Mouse (Mus musculus): ENCODE results near the gene Agap1.

Agap1 gene

DNA sequence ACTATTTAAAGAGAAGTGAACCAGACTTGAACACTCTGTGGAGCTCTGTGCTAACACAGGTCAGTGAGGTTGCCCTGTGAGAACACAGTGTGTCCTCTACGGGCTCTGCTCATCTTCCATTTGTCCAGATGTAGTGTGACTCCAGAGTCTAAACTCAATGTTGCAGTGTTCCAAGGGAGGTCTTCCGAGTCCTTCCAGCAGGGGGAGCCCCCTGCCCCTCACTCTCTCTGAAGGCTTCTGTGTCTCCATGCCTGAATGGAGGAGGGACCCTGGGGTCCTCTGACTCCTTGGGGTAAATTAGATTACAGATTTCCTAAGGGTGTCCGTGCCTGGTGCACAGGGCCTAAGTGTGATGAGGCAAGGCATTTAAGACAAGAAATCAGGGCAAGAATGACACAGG is 302.9 kb downstream of the Agap1 start:
- DNase-seq (ENCODE audit: low spot score in 2 of 2), result no peak

DNA sequence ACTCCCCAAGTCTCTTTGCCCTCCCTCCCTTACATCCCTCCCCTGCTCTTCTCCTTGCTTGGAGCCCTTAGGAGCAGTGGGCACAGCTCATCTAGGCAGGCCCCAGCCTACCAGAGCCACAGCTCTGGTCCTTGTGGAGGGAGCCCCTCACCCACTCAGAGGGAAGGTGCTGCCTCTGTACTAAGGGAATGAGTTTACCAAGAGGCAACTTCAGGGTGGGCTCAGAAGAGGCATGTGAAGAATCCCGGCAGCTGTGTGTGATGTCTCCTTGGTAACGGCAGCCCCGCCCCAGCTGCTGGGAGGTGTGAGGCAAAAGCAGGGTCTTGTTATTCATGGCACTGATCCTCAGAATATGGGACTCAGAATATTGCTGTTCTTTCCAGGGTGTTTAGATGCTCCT is 309.3 kb downstream of the Agap1 start:
- no peak for DNase-seq (ENCODE audit: low spot score in 2 of 2)

DNA sequence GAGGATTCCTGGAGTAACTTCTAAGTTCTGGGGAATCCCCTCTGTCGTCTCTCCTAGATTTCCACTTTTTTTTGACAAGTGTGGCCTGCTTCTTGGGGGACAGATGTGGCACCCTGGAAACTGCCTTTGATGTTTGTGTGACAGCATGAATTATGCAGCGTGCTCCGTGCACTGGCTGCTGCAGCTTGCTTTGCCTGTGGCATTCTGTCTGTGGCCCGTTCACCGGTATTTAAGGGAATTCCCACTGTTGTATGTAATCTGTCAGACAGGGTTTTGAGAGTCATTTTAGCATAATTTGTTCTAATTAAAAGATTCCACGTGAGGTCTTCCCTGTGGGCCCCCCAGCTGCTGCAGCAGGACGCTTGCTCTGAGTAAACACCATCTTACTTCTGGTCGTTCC is 312.3 kb downstream of the Agap1 start:
- DNase-seq (ENCODE audit: low spot score in 2 of 2), result no peak

DNA sequence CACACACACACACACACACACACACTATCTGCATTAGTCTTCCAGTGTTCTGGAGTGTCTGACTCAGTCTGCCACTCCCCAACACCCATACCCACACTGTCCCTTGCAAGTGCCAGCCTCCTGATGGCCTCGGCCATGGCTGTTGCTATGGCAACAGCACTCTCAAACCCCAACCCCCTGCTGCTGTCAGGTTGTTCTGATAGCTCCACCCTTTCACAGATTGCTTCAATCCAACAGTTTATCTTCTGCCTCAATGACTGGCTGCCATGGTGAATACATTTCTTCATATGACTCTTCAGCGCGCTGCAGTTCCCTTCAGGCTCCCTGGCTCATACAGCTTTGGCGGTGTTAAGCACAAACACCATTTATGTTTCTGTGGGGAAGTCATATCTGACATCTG is 315.0 kb downstream of the Agap1 start:
- DNase-seq (ENCODE audit: low spot score in 2 of 2), result no peak

DNA sequence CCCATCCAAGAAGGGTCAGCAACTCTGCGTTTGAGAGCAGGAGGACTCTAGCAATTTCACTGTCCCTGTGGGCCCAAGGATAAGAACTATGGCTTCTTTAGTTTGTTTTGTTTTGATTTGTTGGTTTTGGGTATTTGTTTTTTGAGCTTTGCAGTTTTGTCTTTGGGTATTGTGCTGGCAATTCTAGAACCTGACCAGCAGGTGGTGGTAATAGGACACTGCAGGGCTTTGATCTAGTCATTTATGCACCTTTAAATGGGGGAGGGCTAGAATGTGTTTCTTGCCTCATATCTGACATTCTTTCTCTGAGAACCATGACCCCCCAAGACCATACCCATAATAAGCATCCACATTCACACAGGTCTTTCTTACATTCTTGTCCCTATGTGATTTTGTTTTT is 315.7 kb downstream of the Agap1 start:
- no peak for DNase-seq (ENCODE audit: low spot score in 2 of 2)

DNA sequence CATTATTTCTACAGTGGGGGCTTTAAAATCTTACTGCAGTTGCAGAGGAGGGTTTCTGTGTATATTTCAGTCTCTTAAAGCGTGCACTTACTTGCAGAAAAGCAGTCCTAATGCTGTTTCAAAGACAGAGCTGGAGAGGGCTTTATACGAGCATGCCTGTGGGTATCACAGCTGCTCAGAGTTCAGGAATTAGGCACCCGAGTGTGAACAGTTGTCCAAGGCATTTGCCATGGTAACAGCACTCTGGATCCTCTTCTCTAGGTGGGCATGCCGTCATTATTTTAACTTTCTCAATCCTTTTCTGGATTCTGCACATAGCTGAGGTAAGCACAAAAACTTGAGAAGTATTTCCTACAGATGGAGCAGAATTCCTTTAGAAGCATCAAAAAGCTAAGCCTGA is 321.1 kb downstream of the Agap1 start:
- DNase-seq (ENCODE audit: low spot score in 2 of 2), result no peak

DNA sequence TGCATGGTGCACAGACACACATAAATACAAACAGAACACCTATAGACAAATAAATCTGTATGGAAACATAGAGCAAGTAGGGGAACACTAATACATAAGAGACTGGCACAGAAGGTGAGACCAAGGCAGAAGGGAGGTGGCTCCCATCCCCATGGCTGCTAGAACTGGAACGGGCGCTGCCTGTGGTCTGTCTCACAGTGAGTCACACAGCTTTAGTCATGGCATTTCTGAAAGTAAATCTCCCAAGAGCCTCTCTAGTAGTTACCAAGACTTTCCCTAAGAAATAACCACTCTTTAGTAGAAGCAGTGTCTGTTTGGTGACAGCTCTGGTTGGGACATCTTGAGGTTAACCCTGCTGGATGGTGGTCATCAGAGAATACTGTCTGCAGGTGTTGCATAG is 326.1 kb downstream of the Agap1 start:
- no peak for DNase-seq (ENCODE audit: low spot score in 2 of 2)

DNA sequence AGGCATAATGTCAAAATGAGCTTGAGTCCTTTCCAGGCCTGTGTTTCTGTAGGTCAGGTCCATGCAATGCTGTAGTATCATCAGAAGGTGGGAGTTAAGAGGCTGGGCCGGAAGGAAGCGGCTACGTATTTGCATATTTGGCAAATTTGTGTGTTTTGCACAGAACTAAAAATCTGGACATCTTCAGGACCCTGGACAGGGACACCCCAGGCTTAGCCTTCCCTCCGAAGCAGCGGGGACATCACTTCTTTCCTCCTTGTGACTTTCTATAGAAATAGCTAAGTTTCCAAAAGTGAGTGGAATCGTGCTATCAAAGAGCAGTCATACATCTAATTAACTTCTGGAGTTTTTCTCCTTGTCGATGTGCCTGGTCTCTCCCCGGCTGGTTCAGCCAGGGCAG is 327.3 kb downstream of the Agap1 start:
- DNase-seq (ENCODE audit: low spot score in 2 of 2), result no peak

DNA sequence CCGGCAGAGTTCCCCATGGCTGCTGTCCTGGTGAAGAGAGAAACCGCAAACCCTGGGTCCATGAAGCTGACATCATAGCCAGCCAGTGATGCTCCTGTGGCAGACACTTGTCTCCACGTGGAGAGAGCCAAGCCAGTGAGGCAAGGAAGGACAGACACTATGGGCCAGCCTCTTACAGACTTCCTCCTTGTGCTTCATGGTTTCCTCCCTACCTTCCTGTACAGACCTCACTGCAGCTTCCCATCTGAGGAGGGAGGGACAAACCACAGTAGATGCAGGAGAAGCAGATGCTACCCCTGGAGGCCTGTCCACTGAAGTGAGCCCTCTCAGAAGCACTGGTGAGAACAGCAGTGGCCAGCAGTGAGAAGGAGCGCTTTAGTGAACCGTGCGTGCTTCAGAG is 332.2 kb downstream of the Agap1 start:
- no peak for DNase-seq (ENCODE audit: low spot score in 2 of 2)

DNA sequence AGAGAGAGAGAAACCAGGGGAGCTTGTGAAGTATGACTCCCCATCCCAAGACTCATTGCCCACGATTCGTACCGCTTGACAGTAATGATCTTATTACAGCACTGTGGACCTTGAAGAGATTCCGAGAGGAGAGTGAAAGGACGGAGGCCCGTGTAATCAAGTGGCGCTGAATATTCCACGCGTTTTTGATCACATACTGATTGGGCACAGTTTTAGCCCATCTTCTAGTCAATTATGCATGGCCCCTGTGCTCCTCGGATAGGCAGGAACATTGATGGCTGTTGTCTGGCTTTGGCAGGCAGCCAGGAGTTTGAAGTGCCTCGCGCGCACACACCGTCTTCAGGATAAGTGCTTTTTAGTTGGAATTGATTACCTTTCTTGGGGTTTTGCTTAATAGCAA is 344.1 kb downstream of the Agap1 start:
- DNase-seq (ENCODE audit: low spot score in 2 of 2), result no peak

DNA sequence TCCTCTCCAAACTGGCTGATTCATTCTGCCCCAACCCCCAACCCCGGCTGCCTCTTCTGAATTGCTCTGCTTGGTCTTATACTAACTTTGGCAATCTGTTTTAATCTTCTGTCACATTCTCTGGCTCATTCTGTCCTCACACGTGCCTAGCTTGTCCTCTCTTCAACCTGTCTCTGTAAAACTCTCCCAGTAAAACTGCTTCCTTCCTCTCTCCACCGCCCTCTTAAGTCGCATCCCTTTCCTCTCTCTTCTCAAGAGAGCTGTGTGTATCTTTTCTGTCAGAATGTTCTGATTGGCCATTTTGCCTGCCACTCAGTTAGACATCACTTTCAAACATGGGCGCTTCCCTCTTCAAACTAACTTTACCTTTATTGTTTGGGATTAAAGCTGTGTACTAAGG is 346.9 kb downstream of the Agap1 start:
- no peak for DNase-seq (ENCODE audit: low spot score in 2 of 2)

DNA sequence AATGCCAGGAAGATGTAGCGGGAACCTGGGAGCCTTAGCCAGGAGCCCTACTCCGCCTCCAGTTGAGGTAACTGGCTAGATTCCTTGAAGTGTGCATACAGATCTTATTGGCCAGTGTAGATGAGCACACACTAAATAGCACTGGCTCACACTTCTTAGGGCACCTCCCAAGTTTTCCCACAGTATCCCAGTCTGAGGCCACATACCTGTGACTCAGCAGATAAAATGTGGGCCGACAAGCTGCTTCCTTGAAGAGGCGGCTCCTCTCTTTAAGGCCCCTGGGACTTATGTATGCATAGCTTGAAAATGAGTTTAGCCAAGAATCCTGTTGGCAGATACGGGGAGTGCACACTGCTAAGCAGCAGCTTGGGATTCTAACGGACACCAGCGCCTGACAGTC is 350.4 kb downstream of the Agap1 start:
- DNase-seq (ENCODE audit: low spot score in 2 of 2), result no peak

DNA sequence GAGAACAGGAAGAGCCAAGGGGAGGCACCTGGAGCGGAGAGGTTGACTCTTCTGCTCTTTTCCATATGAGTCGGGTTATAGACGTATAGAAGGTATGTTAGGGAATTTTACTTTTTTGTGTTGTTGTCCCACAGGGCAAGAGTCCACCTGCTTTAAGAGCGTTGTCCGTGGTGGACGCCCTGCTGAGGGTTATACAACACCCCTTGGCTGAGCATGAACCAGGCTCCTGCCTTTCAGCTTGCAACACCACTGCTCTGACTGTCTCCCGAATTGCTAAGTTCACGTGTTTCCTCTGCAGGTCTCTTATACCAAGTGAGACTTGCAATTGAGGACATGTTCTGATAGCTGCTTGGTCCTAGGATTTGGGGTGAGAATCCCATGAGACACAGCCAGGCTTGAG is 358.2 kb downstream of the Agap1 start:
- DNase-seq (ENCODE audit: low spot score in 2 of 2), result no peak

DNA sequence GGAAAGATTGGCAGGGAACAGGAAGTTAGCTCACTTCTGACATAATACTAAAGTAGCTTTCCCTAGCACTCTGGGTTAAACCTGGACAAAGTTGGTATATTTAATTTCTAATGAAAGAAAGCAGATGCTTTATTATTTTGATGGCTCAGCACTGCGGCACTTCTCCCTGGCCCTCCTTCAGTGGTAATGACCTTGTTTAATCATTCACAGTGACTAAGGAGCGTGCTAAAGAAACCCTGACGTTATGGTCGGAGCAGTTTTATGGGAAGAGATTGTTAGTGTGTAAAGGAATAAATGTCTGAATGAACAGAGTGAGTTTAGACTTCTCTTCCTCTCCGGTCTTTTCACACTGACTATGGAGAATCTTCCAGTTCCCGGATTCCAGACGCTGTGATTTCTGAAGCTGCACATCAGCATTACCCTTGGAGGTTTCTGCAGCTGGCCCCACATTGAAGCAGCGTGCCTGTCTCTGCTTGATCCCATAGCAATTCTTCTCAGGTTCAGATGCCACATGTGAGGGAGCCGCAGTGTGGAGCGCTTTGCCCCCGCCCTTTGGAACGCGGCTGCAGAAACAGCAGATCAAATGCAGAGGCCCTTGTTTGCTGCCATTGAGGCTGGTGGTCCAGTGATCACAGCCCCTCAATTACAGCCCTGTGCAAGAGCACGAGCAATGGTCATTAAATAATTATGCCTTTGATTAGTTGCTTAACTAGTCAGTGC is 362.0 kb downstream of the Agap1 start:
- no peak for DNase-seq (ENCODE audit: low spot score in 2 of 2)

DNA sequence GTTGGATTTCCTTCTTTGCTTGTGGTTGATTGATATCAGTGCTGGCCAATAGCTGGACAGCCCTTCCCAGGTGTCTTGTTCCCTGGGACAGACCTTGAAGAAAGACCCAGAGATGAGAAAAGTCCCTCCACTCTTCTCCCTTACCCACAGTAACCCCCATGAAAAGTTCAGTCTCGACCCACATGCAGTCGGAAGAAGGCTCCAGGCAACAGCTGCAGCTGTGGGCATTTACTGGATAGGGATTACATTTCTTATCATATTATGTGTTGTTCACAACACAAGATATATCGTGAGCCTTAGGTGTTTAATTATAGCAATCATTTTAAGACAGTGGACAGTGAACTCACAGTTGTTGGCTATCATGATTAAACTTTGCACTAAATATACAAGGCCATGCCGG is 367.2 kb downstream of the Agap1 start:
- DNase-seq (ENCODE audit: low spot score in 2 of 2), result no peak

DNA sequence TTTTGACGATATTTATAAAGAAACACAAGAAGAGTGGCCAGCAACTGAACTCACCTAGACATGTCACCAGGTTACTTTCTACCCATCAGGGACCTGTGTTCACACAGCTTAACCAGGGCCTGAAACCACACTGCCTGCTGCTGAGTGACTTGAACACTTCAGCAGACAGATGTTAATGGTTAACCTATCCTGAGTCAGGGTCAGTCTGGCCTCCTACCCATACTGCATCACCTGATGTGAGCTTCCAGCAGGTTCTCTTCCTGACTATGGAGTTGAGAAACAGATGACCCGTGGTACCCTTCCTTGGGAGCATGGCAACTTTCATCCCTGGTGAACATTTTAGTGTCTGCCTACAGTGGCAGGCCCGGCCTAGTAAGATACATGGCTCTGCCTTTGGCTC is 367.8 kb downstream of the Agap1 start:
- DNase-seq (ENCODE audit: low spot score in 2 of 2), result no peak

DNA sequence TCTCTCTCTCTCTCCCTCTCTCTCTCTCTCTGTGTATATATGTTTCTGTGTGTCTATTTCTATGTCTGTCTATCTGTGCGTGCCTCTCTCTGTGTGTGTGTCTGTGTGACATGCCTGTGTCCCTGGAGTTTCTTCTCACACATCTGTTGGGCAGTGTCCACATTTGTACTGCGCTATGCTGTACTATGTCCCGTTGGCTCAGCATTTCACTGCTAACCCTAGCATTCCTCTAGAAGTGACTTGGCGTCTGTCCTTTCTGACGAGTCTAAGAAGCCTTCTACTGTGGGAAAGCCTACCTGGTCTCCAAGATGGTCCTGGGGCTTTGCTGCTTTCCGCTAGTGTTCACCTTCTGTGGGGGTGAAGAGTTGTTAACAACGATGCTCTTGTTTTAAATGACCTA is 368.4 kb downstream of the Agap1 start:
- DNase-seq (ENCODE audit: low spot score in 2 of 2), result no peak

DNA sequence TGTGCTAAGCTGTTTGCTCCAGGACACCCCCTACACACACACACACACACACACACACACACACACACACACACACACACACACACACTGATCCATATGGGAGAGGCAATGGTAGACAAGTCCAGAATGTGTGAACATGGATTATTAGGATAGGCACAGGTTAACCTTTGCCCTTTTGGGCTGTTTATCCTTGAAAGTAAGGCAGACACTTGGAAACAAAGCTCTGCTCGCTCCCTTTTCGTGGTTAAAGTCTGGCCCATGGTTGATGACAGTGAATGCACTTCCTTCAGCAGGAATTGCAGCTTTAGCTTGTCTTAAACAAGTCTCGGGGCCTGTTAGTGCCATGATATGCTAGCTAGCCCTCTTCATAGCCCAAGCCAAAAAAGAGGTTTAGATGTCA is 372.4 kb downstream of the Agap1 start:
- DNase-seq (ENCODE audit: low spot score in 2 of 2), result no peak

DNA sequence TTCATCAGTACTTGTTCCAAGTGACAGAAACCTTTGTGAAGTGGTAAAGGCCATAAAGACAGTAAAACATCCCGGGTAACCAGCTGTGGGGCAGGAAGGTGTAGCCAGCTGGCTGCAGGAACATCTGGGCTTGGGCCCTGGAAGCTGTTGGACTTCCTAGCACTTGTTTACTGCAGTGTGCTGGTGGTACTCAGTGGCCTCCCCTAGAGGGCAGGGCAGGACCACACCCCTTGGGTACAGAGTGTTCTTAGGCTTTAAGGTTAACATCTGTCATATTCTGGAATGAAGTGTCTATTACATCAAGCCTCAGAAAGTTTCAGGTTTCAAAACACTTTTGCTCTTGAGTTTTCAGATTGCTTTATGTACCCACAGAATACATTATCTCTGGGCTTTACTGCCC is 376.5 kb downstream of the Agap1 start:
- no peak for DNase-seq (ENCODE audit: low spot score in 2 of 2)

DNA sequence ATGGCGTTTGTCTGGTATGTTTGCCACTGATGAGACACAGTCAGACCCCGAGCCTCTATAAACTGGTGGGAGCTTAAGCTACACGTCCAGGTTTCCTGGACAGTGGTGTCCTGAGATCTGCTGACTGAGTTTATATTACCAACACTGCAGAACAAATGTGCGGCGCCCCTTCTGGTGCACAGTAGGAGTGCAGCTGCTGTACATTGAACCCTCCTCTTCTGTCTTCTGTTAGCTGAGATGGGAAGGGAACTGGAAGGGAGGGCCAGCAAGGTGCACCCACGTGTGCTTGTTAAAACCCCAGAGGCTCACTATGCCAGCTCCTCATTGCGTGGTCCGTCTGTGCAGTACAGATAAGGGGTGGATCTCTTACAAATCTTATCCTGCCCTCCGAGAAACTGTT is 389.5 kb downstream of the Agap1 start:
- DNase-seq (ENCODE audit: low spot score in 2 of 2), result no peak

DNA sequence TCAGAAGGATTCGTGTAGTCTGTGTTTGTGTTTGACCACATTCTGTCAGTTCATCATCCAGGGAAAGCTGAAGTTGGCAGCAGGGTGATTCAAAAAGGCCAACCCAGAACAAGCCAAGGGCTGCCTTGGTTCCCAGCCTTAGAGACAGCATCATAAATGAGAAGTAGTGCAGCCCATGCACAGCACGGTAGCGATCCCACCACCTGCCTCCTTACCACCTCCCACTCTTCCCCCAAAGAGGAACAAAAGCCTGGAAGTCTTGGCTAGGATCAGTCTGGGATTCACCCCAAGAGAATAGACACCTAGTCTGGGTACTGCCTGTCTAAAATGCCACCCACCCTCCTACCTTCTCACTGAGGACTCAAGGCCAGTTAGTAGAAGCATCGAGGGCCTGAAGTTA is 390.9 kb downstream of the Agap1 start:
- no peak for DNase-seq (ENCODE audit: low spot score in 2 of 2)

DNA sequence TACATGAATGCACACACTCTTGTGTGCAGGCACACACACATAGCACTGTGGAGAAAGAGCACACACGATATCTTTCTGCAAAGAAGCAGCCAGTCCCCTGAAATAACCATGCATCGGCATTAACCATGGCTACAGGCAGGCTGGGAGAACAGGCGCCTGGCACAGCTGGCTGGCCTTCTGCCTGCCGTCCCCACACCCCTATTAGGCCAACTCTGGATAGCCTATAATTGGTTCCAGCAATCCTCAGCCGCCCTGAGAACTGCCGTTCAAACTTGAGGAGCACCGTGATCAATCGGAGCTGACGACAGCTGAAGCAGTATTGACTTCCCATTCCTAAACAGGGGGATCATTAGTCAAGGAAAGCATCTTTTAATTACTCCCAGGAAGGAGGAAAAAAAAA is 391.5 kb downstream of the Agap1 start:
- DNase-seq (ENCODE audit: low spot score in 2 of 2), result no peak

DNA sequence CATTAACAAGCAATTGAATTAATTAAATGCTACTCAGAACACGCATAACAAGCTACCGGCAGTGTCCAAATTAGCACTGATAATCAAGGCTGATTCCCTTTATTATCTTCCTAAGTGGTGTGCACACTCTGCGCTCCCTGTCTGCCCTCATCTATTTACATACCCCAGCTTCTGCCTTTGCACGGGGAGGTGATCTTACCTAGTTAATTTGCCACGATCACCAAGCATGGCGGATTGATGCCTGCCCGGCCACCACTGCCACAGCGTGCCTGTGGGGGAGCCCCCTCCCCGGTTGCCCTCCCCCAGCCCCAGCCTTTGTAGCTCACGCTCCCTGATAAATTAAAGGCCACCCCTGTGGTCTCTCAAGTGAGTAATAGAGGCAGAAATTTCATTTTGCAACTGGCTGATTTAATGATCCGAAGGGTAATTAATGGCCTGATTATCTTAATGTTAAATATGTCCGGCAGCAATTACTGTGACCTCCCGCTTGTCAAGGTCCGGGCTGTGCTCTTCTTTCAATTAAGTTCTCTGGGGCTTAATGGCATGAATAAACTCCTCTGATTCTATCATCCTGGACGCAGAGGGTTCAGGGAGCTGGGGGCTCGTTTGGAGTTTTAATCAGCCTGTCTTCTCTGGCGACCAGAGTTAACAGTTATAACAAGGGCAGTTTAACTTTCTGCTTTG is 393.9 kb downstream of the Agap1 start:
- no peak for DNase-seq (ENCODE audit: low spot score in 2 of 2)
